Mouse (Mus musculus): ENCODE data around the gene Mapk14.

- TF ChIP-seq POLR2A (IDR thresholded peaks at IDR 0.05; ENCODE audit: control insufficient read depth, extremely low read depth, insufficient read depth, low read length, poor library complexity) (no peak), CTCF (IDR thresholded peaks at IDR 0.05; ENCODE audit: borderline replicate concordance, control insufficient read depth, extremely low read depth, insufficient read depth, low read length, poor library complexity) (no peak)
These were observed 18.6 kb downstream of the Mapk14 start for GRCm38 (mm10) chr17:28709552-28710290.
